ENCODE assay signal across 6 mouse cellular contexts in the genomic region with DNA sequence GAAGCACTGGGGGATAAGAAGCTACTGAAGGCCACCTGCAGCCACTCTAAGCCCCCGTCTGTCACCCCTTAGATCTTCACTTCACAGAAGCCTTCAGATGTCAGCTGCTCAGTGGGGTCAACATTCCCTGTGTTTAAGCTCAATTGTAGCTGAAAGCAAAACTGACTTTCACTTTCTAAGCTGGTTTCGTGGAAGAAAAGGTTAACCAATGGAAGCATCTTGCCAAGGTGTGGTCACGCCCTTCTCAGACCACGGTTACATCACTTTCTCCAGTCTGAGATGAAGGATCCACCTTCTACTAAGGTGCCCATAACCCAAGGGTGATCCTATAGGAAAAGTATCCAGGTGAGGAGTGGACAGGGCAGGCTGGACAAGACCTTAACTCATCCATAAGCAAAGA. TPM values are rescaled to one million over a fixed set of nuclear protein-coding genes. Genes with fewer than 3 reads are reported as not detected.
"Had no signal": no experiment of that assay in that cellular context is flagged by ENCODE, and none has a peak within 500 bp of the region (broad histone marks: within the 10 kb centered on the region; RNA-seq: fewer than 3 reads in every experiment).

No protein-coding gene starts in this region.

RNA-seq across cellular contexts. Expression of a gene that starts 36.2 kb away (rescaled TPM):
- polyA plus RNA-seq: heart, embryonic 11.5 days; kidney, embryonic 14.5 days; limb, embryonic 10.5 days; limb, embryonic 12.5 days; liver, embryonic 11.5 days; liver, embryonic 13.5 days had no signal
